Mouse (Mus musculus): ENCODE results near the gene Flywch2. TPM values are rescaled to one million over a fixed set of nuclear protein-coding genes. Genes with fewer than 3 reads are reported as not detected.
A peak's percentile ranks its signal among the peaks of the same experiment; 100 is the strongest.

The Flywch2 gene
- polyA plus RNA-seq, 1 experiment, result 0.27 TPM

GRCm38 (mm10) chr17:23744651-23745050, 41.2 kb downstream of the Flywch2 start:
- TF ChIP-seq MYOG (IDR thresholded peaks at IDR 0.05; ENCODE audit: control insufficient read depth, extremely low read depth, insufficient read length), result no peak
- TF ChIP-seq MYOD1 (IDR thresholded peaks at IDR 0.05; ENCODE audit: control insufficient read depth, insufficient read length, low read depth), result no peak
- TF ChIP-seq USF1 (IDR thresholded peaks at IDR 0.05; ENCODE audit: low read depth), result no peak
- no peak for TF ChIP-seq CTCF (IDR thresholded peaks at IDR 0.05; ENCODE audit: control insufficient read depth, insufficient read depth, insufficient read length)
- TF ChIP-seq MAX (IDR thresholded peaks at IDR 0.05), result no peak
- TF ChIP-seq FOSL1 (IDR thresholded peaks at IDR 0.05; ENCODE audit: insufficient read depth, low read length, poor library complexity, severe bottlenecking), result no peak
- Histone ChIP-seq H3K27me3 (ENCODE audit: control insufficient read depth, insufficient read depth, insufficient read length) (peaks cover 36% of the 10 kb centered on the region), H3ac (ENCODE audit: control insufficient read depth, insufficient read length, low read depth) (no peak overlapping the region), H3K36me3 (ENCODE audit: control insufficient read depth, insufficient read depth) (no peaks in the 10 kb centered on the region), H3K4me3 (ENCODE audit: insufficient read depth, poor library complexity, severe bottlenecking) (no peak overlapping the region), H3K79me2 (ENCODE audit: control insufficient read depth, insufficient read depth) (no peaks in the 10 kb centered on the region), H3K79me3 (ENCODE audit: low read depth) (no peaks in the 10 kb centered on the region)

GRCm38 (mm10) chr17:23744076-23744475, 41.8 kb downstream of the Flywch2 start:
- no peak overlapping the region for H3ac ChIP-seq (ENCODE audit: control insufficient read depth, insufficient read length, low read depth)
- H3K4me3 ChIP-seq (ENCODE audit: insufficient read depth, poor library complexity, severe bottlenecking), result no peak overlapping the region
- no peaks in the 10 kb centered on the region for H3K79me2 ChIP-seq (ENCODE audit: control insufficient read depth, insufficient read depth)
- H3K36me3 ChIP-seq (ENCODE audit: control insufficient read depth, insufficient read depth), result no peaks in the 10 kb centered on the region
- H3K79me3 ChIP-seq (ENCODE audit: low read depth), result no peaks in the 10 kb centered on the region
- TF ChIP-seq MYOG (IDR thresholded peaks at IDR 0.05; ENCODE audit: control insufficient read depth, extremely low read depth, insufficient read length) (no peak), CEBPB (IDR thresholded peaks at IDR 0.05; ENCODE audit: low read depth) (no peak), MYOD1 (IDR thresholded peaks at IDR 0.05; ENCODE audit: control insufficient read depth, insufficient read length, low read depth) (no peak), USF1 (IDR thresholded peaks at IDR 0.05; ENCODE audit: low read depth) (no peak)
- peaks cover 36% of the 10 kb centered on the region for H3K27me3 ChIP-seq (ENCODE audit: control insufficient read depth, insufficient read depth, insufficient read length)

GRCm38 (mm10) chr17:23742941-23743340, 42.9 kb downstream of the Flywch2 start:
- H3K27me3 ChIP-seq (ENCODE audit: control insufficient read depth, insufficient read depth, insufficient read length), result peaks cover 36% of the 10 kb centered on the region
- H3ac ChIP-seq (ENCODE audit: control insufficient read depth, insufficient read length, low read depth), result no peak overlapping the region
- no peak overlapping the region for H3K4me3 ChIP-seq (ENCODE audit: insufficient read depth, poor library complexity, severe bottlenecking)
- H3K36me3 ChIP-seq (ENCODE audit: control insufficient read depth, insufficient read depth), result no peaks in the 10 kb centered on the region
- H3K79me3 ChIP-seq (ENCODE audit: low read depth), result no peaks in the 10 kb centered on the region
- no peak for TF ChIP-seq USF1 (IDR thresholded peaks at IDR 0.05; ENCODE audit: low read depth)
- H3K79me2 ChIP-seq (ENCODE audit: control insufficient read depth, insufficient read depth), result no peaks in the 10 kb centered on the region

GRCm38 (mm10) chr17:23742210-23742793, 43.6 kb downstream of the Flywch2 start:
- Histone ChIP-seq H3K27me3 (ENCODE audit: control insufficient read depth, insufficient read depth, insufficient read length) (peaks cover 36% of the 10 kb centered on the region), H3ac (ENCODE audit: control insufficient read depth, insufficient read length, low read depth) (no peak overlapping the region)

GRCm38 (mm10) chr17:23741359-23742209, 44.3 kb downstream of the Flywch2 start:
- no peak overlapping the region for H3ac ChIP-seq (ENCODE audit: control insufficient read depth, insufficient read length, low read depth)
- no peak overlapping the region for H3K4me3 ChIP-seq (ENCODE audit: insufficient read depth, poor library complexity, severe bottlenecking)
- no peaks in the 10 kb centered on the region for H3K36me3 ChIP-seq (ENCODE audit: control insufficient read depth, insufficient read depth)
- TF ChIP-seq CTCF (IDR thresholded peaks at IDR 0.05; ENCODE audit: control insufficient read depth, insufficient read depth, insufficient read length), result no peak
- no peak for TF ChIP-seq MYOG (IDR thresholded peaks at IDR 0.05; ENCODE audit: control insufficient read depth, extremely low read depth, insufficient read length)
- no peak for TF ChIP-seq FOSL1 (IDR thresholded peaks at IDR 0.05; ENCODE audit: insufficient read depth, low read length, poor library complexity, severe bottlenecking)
- no peak for TF ChIP-seq CEBPB (IDR thresholded peaks at IDR 0.05; ENCODE audit: low read depth)
- TF ChIP-seq USF1 (IDR thresholded peaks at IDR 0.05; ENCODE audit: low read depth), result no peak
- TF ChIP-seq MYOD1 (IDR thresholded peaks at IDR 0.05; ENCODE audit: control insufficient read depth, insufficient read length, low read depth), result no peak
- no peak for TF ChIP-seq MAX (IDR thresholded peaks at IDR 0.05)
- H3K27me3 ChIP-seq (ENCODE audit: control insufficient read depth, insufficient read depth, insufficient read length), result peaks cover 36% of the 10 kb centered on the region
- no peaks in the 10 kb centered on the region for H3K79me2 ChIP-seq (ENCODE audit: control insufficient read depth, insufficient read depth)
- H3K79me3 ChIP-seq (ENCODE audit: low read depth), result no peaks in the 10 kb centered on the region

More at GRCm38 (mm10) chr17:23742210-23742793, 43.6 kb downstream of the Flywch2 start:
- Histone ChIP-seq H3K4me3 (ENCODE audit: insufficient read depth, poor library complexity, severe bottlenecking) (no peak overlapping the region), H3K36me3 (ENCODE audit: control insufficient read depth, insufficient read depth) (no peaks in the 10 kb centered on the region), H3K79me2 (ENCODE audit: control insufficient read depth, insufficient read depth) (no peaks in the 10 kb centered on the region), H3K79me3 (ENCODE audit: low read depth) (no peaks in the 10 kb centered on the region)
- TF ChIP-seq MYOD1 (IDR thresholded peaks at IDR 0.05; ENCODE audit: control insufficient read depth, insufficient read length, low read depth), result no peak

GRCm38 (mm10) chr17:23740598-23741021, 45.3 kb downstream of the Flywch2 start, which contains the start of gene Paqr4:
Paqr4 (minus strand) TSS chr17:23740867.
- peaks cover 34% of the 10 kb centered on the region for H3K27me3 ChIP-seq (ENCODE audit: control insufficient read depth, insufficient read depth, insufficient read length)
- H3K79me2 ChIP-seq (ENCODE audit: control insufficient read depth, insufficient read depth), result no peaks in the 10 kb centered on the region
- peak within 1 kb of the TSS; percentile 36 for H3ac ChIP-seq (ENCODE audit: control insufficient read depth, insufficient read length, low read depth)
- H3K79me3 ChIP-seq (ENCODE audit: low read depth), result no peaks in the 10 kb centered on the region
- no peaks in the 10 kb centered on the region for H3K36me3 ChIP-seq (ENCODE audit: control insufficient read depth, insufficient read depth)
- TF ChIP-seq FOSL1 (IDR thresholded peaks at IDR 0.05; ENCODE audit: insufficient read depth, low read length, poor library complexity, severe bottlenecking) (no peak), CEBPB (IDR thresholded peaks at IDR 0.05; ENCODE audit: low read depth) (no peak), USF1 (IDR thresholded peaks at IDR 0.05; ENCODE audit: low read depth) (no peak), CTCF (IDR thresholded peaks at IDR 0.05; ENCODE audit: control insufficient read depth, insufficient read depth, insufficient read length) (no peak), MYOG (IDR thresholded peaks at IDR 0.05; ENCODE audit: control insufficient read depth, extremely low read depth, insufficient read length) (no peak)
- H3K4me3 ChIP-seq (ENCODE audit: insufficient read depth, poor library complexity, severe bottlenecking), result peak within 1 kb of the TSS; percentile 29
